Mouse (Mus musculus) midbrain, embryonic 10.5 days (tissue): ENCODE data around the gene Hmgcl. TPM values are rescaled to one million over a fixed set of nuclear protein-coding genes. Genes with fewer than 3 reads are reported as not detected.
"Not testable (repeated sequence)": the region's sequence is repeated elsewhere in the genome, so short reads cannot be mapped to it uniquely, and the experiment has no call there.

ENCODE experiments used
- DNase-seq: peaks from one replicate; pipeline ENCODE4 v3.0.0-alpha.2; 2017; ENCODE audit warnings: low spot score
- H3K27ac ChIP-seq: fragments of 300-500 bp; sonication (generic); replicated peaks from 2 replicates; pipeline ENCODE4 v1.5.1; 2016; ENCODE audit warnings: mild to moderate bottlenecking
- H3K27me3 ChIP-seq: fragments of 300-500 bp; sonication (generic); 2 replicates; pipeline ENCODE4 v1.6.1; 2016; ENCODE audit warnings: low read depth, mild to moderate bottlenecking; ENCODE audit not compliant: poor library complexity, severe bottlenecking
- H3K36me3 ChIP-seq: fragments of 300-500 bp; sonication (generic); 2 replicates; pipeline ENCODE4 v1.6.1; 2016; ENCODE audit warnings: mild to moderate bottlenecking, moderate library complexity
- H3K4me1 ChIP-seq: fragments of 300-500 bp; sonication (generic); 2 replicates; pipeline ENCODE4 v1.6.1; 2016
- H3K4me3 ChIP-seq: fragments of 300-500 bp; sonication (generic); 2 replicates; pipeline ENCODE4 v1.5.1; 2016; ENCODE audit warnings: mild to moderate bottlenecking, moderate library complexity
- H3K9me3 ChIP-seq: fragments of 300-500 bp; sonication (generic); replicated peaks from 2 replicates; pipeline ENCODE4 v1.6.1; 2016; ENCODE audit warnings: mild to moderate bottlenecking
- WGBS: fragments of 180-500 bp; shearing (Covaris S2); methylation state at CpG from one replicate; pipeline ENCODE4 v1.1.7; 2016; 5-methylcytosine and 5-hydroxymethylcytosine counted together
- polyA plus RNA-seq: library from polyadenylated mRNA; unstranded; fragments of >200 nt; fragmentation: Nextera tagmentation; extraction: Ambion mirVana; gene quantifications from 2 replicates; pipeline ENCODE4 v1.2.1, GENCODE M21; 2016

Hmgcl gene
- polyA plus RNA-seq, 1 experiment from 2014 or later = 70.1 TPM

- DNase-seq = no peak
- WGBS = 92% methylated on average over 8 of the region's 8 CpGs
- H3K27me3 ChIP-seq = no peaks in the 10 kb centered on the region
- H3K36me3 ChIP-seq = peaks cover 49% of the 10 kb centered on the region
- H3K9me3 ChIP-seq = no peaks in the 10 kb centered on the region
- H3K27ac ChIP-seq = no peak overlapping the region
- H3K4me1 ChIP-seq = peaks cover 4% of the 10 kb centered on the region
- no peak overlapping the region for H3K4me3 ChIP-seq
Measured at GRCm38 (mm10) chr4:135930239-135930638, 16.0 kb upstream of the Hmgcl start.

GRCm38 (mm10) chr4:135931832-135932231, 14.4 kb upstream of the Hmgcl start:
- Histone ChIP-seq H3K9me3 (no peaks in the 10 kb centered on the region), H3K36me3 (peaks cover 38% of the 10 kb centered on the region), H3K27me3 (no peaks in the 10 kb centered on the region), H3K27ac (no peak overlapping the region), H3K4me1 (peaks cover 9% of the 10 kb centered on the region), H3K4me3 (no peak overlapping the region)
- WGBS = 65% methylated on average over 5 of the region's 5 CpGs
- DNase-seq = no peak

- no peak for DNase-seq
- no peaks in the 10 kb centered on the region for H3K9me3 ChIP-seq
- 61% methylated on average over 12 of the region's 12 CpGs for WGBS
- no peaks in the 10 kb centered on the region for H3K27me3 ChIP-seq
- H3K36me3 ChIP-seq = peaks cover 54% of the 10 kb centered on the region
- H3K4me3 ChIP-seq = no peak overlapping the region
- H3K27ac ChIP-seq = peak overlapping the region; percentile 61
- peaks cover 9% of the 10 kb centered on the region for H3K4me1 ChIP-seq
Measured at GRCm38 (mm10) chr4:135934708-135935500, 11.3 kb upstream of the Hmgcl start.

- Histone ChIP-seq H3K36me3 (peaks cover 56% of the 10 kb centered on the region), H3K27me3 (no peaks in the 10 kb centered on the region), H3K9me3 (no peaks in the 10 kb centered on the region), H3K27ac (peak overlapping the region; percentile 61), H3K4me1 (peaks cover 9% of the 10 kb centered on the region), H3K4me3 (no peak overlapping the region)
- 76% methylated on average over 5 of the region's 5 CpGs for WGBS
- DNase-seq = no peak
Measured at GRCm38 (mm10) chr4:135935502-135935901, 10.7 kb upstream of the Hmgcl start.

- peaks cover 45% of the 10 kb centered on the region for H3K36me3 ChIP-seq
- H3K9me3 ChIP-seq = no peaks in the 10 kb centered on the region
- peaks cover 9% of the 10 kb centered on the region for H3K4me1 ChIP-seq
- DNase-seq = no peak
- no peak overlapping the region for H3K4me3 ChIP-seq
- H3K27ac ChIP-seq = no peak overlapping the region
- 86% methylated on average over 7 of the region's 7 CpGs for WGBS
- H3K27me3 ChIP-seq = no peaks in the 10 kb centered on the region
Measured at GRCm38 (mm10) chr4:135938858-135939257, 7.4 kb upstream of the Hmgcl start.

GRCm38 (mm10) chr4:135941026-135941425, 5.2 kb upstream of the Hmgcl start:
- not testable (repeated sequence) for H3K4me1 ChIP-seq, H3K27me3 ChIP-seq
- 84% methylated on average over 8 of the region's 8 CpGs for WGBS

GRCm38 (mm10) chr4:135942193-135942592, 4.1 kb upstream of the Hmgcl start:
- H3K36me3 ChIP-seq = peaks cover 31% of the 10 kb centered on the region
- WGBS = 91% methylated on average over 6 of the region's 6 CpGs
- no peak overlapping the region for H3K4me3 ChIP-seq
- H3K4me1 ChIP-seq = peaks cover 16% of the 10 kb centered on the region
- DNase-seq = no peak
- H3K27ac ChIP-seq = no peak overlapping the region
- no peaks in the 10 kb centered on the region for H3K27me3 ChIP-seq
- no peaks in the 10 kb centered on the region for H3K9me3 ChIP-seq

More at GRCm38 (mm10) chr4:135941026-135941425, 5.2 kb upstream of the Hmgcl start:
- not testable (repeated sequence) for H3K27ac ChIP-seq, H3K9me3 ChIP-seq, H3K4me3 ChIP-seq, DNase-seq
- peaks cover 31% of the 10 kb centered on the region for H3K36me3 ChIP-seq

- Histone ChIP-seq H3K4me1 (peaks cover 20% of the 10 kb centered on the region), H3K4me3 (no peak overlapping the region), H3K36me3 (peaks cover 28% of the 10 kb centered on the region), H3K27me3 (no peaks in the 10 kb centered on the region), H3K9me3 (no peaks in the 10 kb centered on the region), H3K27ac (no peak overlapping the region; the same call in 1 of the 2 replicates)
- no peak for DNase-seq
- 64% methylated on average over 4 of the region's 4 CpGs for WGBS
Measured at GRCm38 (mm10) chr4:135943389-135943788, 2.9 kb upstream of the Hmgcl start.

- Histone ChIP-seq H3K27ac (peak overlapping the region; percentile 80), H3K36me3 (peaks cover 10% of the 10 kb centered on the region), H3K9me3 (no peaks in the 10 kb centered on the region), H3K4me3 (peak overlapping the region; percentile 92), H3K27me3 (no peaks in the 10 kb centered on the region), H3K4me1 (peaks cover 20% of the 10 kb centered on the region)
- no peak for DNase-seq
- WGBS = 74% methylated on average over 10 of the region's 10 CpGs
Measured at GRCm38 (mm10) chr4:135945706-135946105, 542 bp upstream of the Hmgcl start.

GRCm38 (mm10) chr4:135946659-135947301, 532 bp downstream of the Hmgcl start:
- H3K4me3 ChIP-seq = peak overlapping the region; percentile 92
- peak; percentile 25 for DNase-seq
- H3K27ac ChIP-seq = peak overlapping the region; percentile 80
- no peaks in the 10 kb centered on the region for H3K27me3 ChIP-seq
- peaks cover 10% of the 10 kb centered on the region for H3K36me3 ChIP-seq
- H3K4me1 ChIP-seq = peaks cover 20% of the 10 kb centered on the region
- peaks cover 4% of the 10 kb centered on the region; the same call in 1 of the 2 replicates for H3K9me3 ChIP-seq
- 3% methylated on average over 28 of the region's 28 CpGs for WGBS

- no peak overlapping the region for H3K4me3 ChIP-seq
- H3K27ac ChIP-seq = no peak overlapping the region
- DNase-seq = no peak
- peaks cover 4% of the 10 kb centered on the region; the same call in 1 of the 2 replicates for H3K9me3 ChIP-seq
- no peaks in the 10 kb centered on the region for H3K27me3 ChIP-seq
- peaks cover 20% of the 10 kb centered on the region for H3K4me1 ChIP-seq
- H3K36me3 ChIP-seq = peaks cover 23% of the 10 kb centered on the region
- WGBS = 96% methylated on average over 8 of the region's 8 CpGs
Measured at GRCm38 (mm10) chr4:135948142-135948541, 1.9 kb downstream of the Hmgcl start.

GRCm38 (mm10) chr4:135949475-135949874, 3.2 kb downstream of the Hmgcl start:
- WGBS = 92% methylated on average over 10 of the region's 10 CpGs

GRCm38 (mm10) chr4:135949911-135950310, 3.7 kb downstream of the Hmgcl start:
- H3K4me3 ChIP-seq = no peak overlapping the region
- WGBS = 77% methylated on average over 6 of the region's 6 CpGs
- no peaks in the 10 kb centered on the region for H3K27me3 ChIP-seq
- H3K4me1 ChIP-seq = peaks cover 20% of the 10 kb centered on the region
- H3K36me3 ChIP-seq = peaks cover 32% of the 10 kb centered on the region
- H3K27ac ChIP-seq = no peak overlapping the region
- peaks cover 4% of the 10 kb centered on the region; the same call in 1 of the 2 replicates for H3K9me3 ChIP-seq
- DNase-seq = no peak

More at GRCm38 (mm10) chr4:135949475-135949874, 3.2 kb downstream of the Hmgcl start:
- Histone ChIP-seq H3K36me3 (peaks cover 29% of the 10 kb centered on the region), H3K4me3 (no peak overlapping the region), H3K27me3 (no peaks in the 10 kb centered on the region), H3K4me1 (peaks cover 20% of the 10 kb centered on the region), H3K27ac (no peak overlapping the region), H3K9me3 (peaks cover 4% of the 10 kb centered on the region; the same call in 1 of the 2 replicates)
- DNase-seq = no peak
